Mouse (Mus musculus) MEL (cell line): ENCODE measurements around the gene Ccdc86.

Source experiments
- CHD1 ChIP-seq: IDR thresholded peaks from 2 replicates; pipeline ENCODE4 v1.6.1; 2012; ENCODE audit warnings: low read depth, mild to moderate bottlenecking, inconsistent platforms, low read length, improper control_type of control experiment
- CTCF ChIP-seq, 3 experiments: IDR thresholded peaks in 2 of 3; conservative IDR thresholded peaks in 1 of 3; 2 replicates each; pipeline ENCODE4 v1.5.1; 2011 to 2012; ENCODE audit warnings: low read length in 3 of 3, low read depth in 2 of 3, mild to moderate bottlenecking in 2 of 3, improper control_type of control experiment in 1 of 3, inconsistent platforms in 1 of 3, mixed read lengths in 1 of 3, moderate library complexity in 1 of 3; ENCODE audit not compliant: control insufficient read depth in 1 of 3, insufficient read depth in 1 of 3, poor library complexity in 1 of 3, severe bottlenecking in 1 of 3
- EP300 ChIP-seq, 2 experiments: IDR thresholded peaks; 2 replicates each; pipeline ENCODE4 v1.6.1; 2011; ENCODE audit warnings: improper control_type of control experiment in 2 of 2, low read length in 2 of 2, low read depth in 1 of 2, mild to moderate bottlenecking in 1 of 2
- GATA1 ChIP-seq: IDR thresholded peaks from 2 replicates; pipeline ENCODE4 v1.6.1; 2011; ENCODE audit warnings: low read depth, low read length, improper control_type of control experiment
- MAFK ChIP-seq: IDR thresholded peaks from 2 replicates; pipeline ENCODE4 v1.6.1; 2011; ENCODE audit warnings: low read depth, mild to moderate bottlenecking, low read length, improper control_type of control experiment, borderline replicate concordance
- MAZ ChIP-seq: IDR thresholded peaks from 2 replicates; pipeline ENCODE4 v1.6.1; 2012; ENCODE audit warnings: low read depth, mild to moderate bottlenecking, inconsistent platforms, low read length, improper control_type of control experiment
- MYB ChIP-seq: IDR thresholded peaks from 2 replicates; pipeline ENCODE4 v1.6.1; 2011; ENCODE audit warnings: mild to moderate bottlenecking, low read depth, low read length, improper control_type of control experiment
- POLR2A ChIP-seq, 2 experiments: IDR thresholded peaks; 2 replicates each; pipeline ENCODE4 v1.6.1; 2011 to 2012; ENCODE audit warnings: low read length in 2 of 2, mild to moderate bottlenecking in 2 of 2, control low read depth in 1 of 2, improper control_type of control experiment in 1 of 2, low read depth in 1 of 2, moderate library complexity in 1 of 2; ENCODE audit not compliant: control insufficient read depth in 1 of 2, insufficient read depth in 1 of 2, poor library complexity in 1 of 2
- SMC3 ChIP-seq: IDR thresholded peaks from 2 replicates; pipeline ENCODE4 v1.6.1; 2011; ENCODE audit warnings: low read depth, low read length, improper control_type of control experiment
- TCF12 ChIP-seq: IDR thresholded peaks from 2 replicates; pipeline ENCODE4 v1.6.1; 2014; ENCODE audit warnings: low read depth, mild to moderate bottlenecking, inconsistent platforms, low read length, improper control_type of control experiment, moderate library complexity
- ZKSCAN1 ChIP-seq: IDR thresholded peaks from 2 replicates; pipeline ENCODE4 v1.6.1; 2012; ENCODE audit warnings: low read depth, mild to moderate bottlenecking, inconsistent platforms, low read length, improper control_type of control experiment, moderate library complexity

GRCm38 (mm10) chr19:10938771-10939170, 10.3 kb downstream of the Ccdc86 start:
- TF ChIP-seq TCF12 (0 out of 2 replicates have a peak, but pooled peaks have one; percentile 14), POLR2A (IDR thresholded peaks at IDR 0.05; ENCODE audit: control insufficient read depth in 1 of 2, insufficient read depth in 1 of 2, low read depth in 1 of 2, low read length in 2 of 2, poor library complexity in 1 of 2) (no peak), CTCF (IDR thresholded peaks at IDR 0.05 in 2 of 3, conservative IDR thresholded peaks at IDR 0.05 in 1 of 3; ENCODE audit: control insufficient read depth in 1 of 3, insufficient read depth in 1 of 3, low read depth in 2 of 3, low read length in 3 of 3, poor library complexity in 1 of 3, severe bottlenecking in 1 of 3) (no peak), GATA1 (peak; percentile 90), CHD1 (no peak), SMC3 (no peak), MAFK (no peak), MAZ (no peak), ZKSCAN1 (no peak), MYB (no peak), EP300 (IDR thresholded peaks at IDR 0.05; ENCODE audit: low read depth in 1 of 2, low read length in 2 of 2) (peak; percentile 42 to 57; a peak in 2 of 4 replicates)
